Mouse (Mus musculus): ENCODE measurements around the gene Klc4. TPM values are rescaled to one million over a fixed set of nuclear protein-coding genes. Genes with fewer than 3 reads are reported as not detected.

Klc4 gene
- total RNA-seq, 1 experiment from 2014 or later, result 31.0 TPM

DNA sequence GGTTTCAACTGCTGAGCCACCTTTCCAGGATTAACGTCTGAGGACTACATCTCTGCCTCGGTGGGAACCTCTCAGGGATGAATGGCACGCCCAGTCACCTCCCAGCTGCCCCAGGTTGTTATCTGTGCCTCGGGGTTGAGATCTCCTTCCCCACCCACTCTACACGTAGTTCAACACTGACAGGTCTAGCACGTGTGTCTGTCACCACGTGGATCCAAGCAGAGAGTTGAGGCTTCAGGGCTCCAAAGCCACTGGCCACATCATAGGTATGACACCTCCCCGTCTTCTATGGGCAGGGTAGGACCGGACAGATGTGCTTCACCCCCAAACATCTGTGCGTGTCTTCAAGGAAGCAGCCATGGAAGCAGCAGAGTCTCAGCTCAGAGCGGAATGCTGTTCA lies 47.9 kb downstream of the Klc4 start:
- no peak for ATAC-seq (ENCODE audit: extremely low read depth, insufficient number of reproducible peaks, low FRiP score, poor library complexity, severe bottlenecking)

DNA sequence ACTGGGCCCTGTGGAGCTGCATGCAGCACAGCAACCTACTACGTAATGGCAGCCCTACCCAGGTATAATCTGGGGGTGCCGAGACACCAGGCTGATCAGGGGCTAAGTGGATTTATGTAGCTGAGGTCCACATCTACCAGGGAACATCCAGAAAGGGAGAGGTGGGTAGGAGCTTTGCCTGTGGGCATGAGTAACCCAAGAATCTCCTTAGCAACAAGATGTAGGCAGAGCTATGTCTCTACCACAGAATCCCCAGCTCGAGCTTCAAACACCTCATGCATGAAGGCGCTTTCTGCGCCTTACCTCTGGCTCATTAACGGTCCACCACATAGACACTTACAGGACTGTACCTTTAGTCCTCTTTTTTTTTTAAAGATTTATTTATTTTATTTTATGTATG lies 50.5 kb downstream of the Klc4 start:
- no peak for ATAC-seq (ENCODE audit: extremely low read depth, insufficient number of reproducible peaks, low FRiP score, poor library complexity, severe bottlenecking)

DNA sequence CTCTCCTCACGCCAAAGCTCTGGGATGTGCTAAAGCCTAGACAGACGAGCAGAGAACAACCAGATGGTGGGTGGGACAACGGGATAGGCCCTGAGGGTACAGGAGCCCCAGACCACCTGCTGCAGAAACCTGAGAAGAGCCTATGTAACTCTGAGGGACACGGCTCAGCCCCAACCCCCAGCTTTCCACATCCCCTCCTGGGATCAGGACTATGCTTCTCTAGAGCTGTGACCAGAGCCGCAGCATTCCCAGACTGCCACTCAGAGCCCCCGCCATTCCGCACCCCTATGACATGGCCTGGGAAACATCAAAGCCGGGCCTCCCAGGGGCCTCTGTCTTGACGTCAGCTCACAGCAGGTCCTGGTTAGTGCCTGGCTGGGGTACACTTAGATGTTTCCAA lies 51.2 kb downstream of the Klc4 start:
- no peak for ATAC-seq (ENCODE audit: extremely low read depth, insufficient number of reproducible peaks, low FRiP score, poor library complexity, severe bottlenecking)

GRCm38 (mm10) chr17:46593124-46593523 lies 52.7 kb downstream of the Klc4 start:
- no peak for ATAC-seq (ENCODE audit: extremely low read depth, insufficient number of reproducible peaks, low FRiP score, poor library complexity, severe bottlenecking)

GRCm38 (mm10) chr17:46591406-46591805 lies 54.4 kb downstream of the Klc4 start:
- no peak for ATAC-seq (ENCODE audit: extremely low read depth, insufficient number of reproducible peaks, low FRiP score, poor library complexity, severe bottlenecking)

DNA sequence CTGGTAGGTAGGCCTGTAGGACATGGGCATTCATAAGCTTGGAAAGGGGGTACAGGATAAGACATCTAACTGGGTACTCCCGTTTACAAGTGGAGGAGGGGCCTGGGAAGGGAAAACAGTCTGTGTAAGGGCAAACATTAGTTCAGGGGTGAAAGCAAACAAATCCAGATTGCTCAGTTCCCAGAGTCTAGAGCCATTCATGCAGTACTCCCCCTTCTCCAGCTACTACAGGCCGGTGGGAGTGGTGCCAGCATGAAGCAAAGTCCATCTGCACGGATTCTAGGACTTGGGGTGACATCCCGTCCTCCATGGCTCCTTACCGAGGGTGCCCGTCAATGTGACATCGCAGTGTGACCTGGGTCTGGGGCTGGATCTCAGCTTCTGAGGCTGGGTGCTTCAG lies 55.4 kb downstream of the Klc4 start:
- ATAC-seq (ENCODE audit: extremely low read depth, insufficient number of reproducible peaks, low FRiP score, poor library complexity, severe bottlenecking), result no peak

DNA sequence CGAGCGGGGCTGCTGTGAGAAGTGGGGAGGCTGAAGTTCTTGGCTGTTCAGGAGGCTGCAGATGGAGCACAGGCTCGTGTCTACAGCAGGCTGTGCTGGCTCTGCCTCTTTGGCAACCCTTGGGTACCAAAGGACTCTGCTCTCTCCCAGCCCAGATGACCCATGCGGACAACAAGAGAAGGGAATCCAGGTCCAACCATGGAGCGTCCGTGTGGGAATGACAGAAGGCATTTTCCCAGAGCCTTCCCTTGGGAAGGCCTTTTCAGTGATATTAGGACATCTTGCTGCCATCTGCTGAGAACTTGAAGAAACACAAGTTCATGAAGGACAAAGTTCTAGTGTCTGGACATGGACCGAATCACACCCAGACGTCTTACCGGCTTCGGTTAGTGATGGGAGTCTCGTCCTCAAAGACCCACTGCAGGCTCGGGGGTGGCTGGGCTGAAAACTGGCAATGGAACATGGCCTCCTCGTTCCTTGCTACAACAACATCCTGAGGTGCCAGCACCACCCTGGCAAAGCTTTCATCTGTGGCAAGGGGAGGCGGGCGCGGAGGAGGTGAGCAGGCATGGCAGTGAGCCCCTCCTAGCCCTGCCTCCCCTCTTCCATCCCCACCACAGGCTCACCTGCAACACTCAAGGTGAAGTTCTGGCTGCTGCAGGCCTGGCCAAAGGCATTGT lies 56.0 kb downstream of the Klc4 start:
- no peak for ATAC-seq (ENCODE audit: extremely low read depth, insufficient number of reproducible peaks, low FRiP score, poor library complexity, severe bottlenecking)

DNA sequence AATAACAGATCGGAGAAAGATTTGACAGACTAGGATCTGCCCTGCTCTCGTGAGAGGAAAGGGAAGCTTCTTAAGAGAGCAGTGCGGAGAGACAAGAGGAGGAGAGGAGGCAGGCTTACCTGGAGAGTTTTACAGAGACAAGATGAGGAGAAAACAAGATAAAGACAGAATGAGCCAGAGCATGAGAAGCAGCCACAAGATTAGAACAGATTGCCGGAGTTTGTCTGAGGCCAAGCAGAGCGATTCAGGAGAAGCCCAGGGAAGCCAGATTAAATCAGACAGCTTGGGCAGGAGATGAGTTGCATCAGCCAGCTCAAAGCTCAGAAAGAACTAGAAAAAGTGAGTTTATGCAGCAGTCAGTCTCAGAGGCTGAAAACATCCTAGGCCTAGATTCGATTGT lies 56.9 kb downstream of the Klc4 start:
- no peak for ATAC-seq (ENCODE audit: extremely low read depth, insufficient number of reproducible peaks, low FRiP score, poor library complexity, severe bottlenecking)

- no peak for ATAC-seq (ENCODE audit: extremely low read depth, insufficient number of reproducible peaks, low FRiP score, poor library complexity, severe bottlenecking)
Measured at GRCm38 (mm10) chr17:46588173-46588572, 57.6 kb downstream of the Klc4 start.

DNA sequence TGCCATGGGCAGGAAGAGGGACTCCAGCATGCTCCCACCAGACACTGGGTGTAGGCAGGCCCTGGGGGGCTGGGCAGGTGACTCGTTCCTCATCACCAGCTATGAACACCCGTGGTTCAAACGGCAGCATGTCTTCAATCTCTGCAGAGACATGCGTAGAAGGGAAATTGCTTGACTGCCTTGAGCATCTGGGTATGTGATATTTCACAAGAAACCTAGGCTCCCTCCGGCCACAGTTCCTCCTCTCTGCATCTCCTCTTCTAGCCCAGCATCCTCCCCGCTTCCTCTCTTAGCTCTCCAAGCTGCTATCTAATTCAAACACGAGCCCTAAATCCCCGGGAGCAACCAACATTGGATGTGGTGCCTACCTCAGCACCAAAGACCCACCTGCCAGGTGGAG lies 59.5 kb downstream of the Klc4 start:
- no peak for ATAC-seq (ENCODE audit: extremely low read depth, insufficient number of reproducible peaks, low FRiP score, poor library complexity, severe bottlenecking)

Other genes with a start within 250 kb of the Klc4 start
- 2.3 and 4.3 TPM in 2 replicates for gene Crip3, start 217.1 kb downstream of the Klc4 start, total RNA-seq (2017)
- not detected in 2 replicates for gene Slc22a7, start 207.6 kb downstream of the Klc4 start, total RNA-seq (2017)
- 2.2 and 2.3 TPM in 2 replicates for gene Ttbk1, start 158.3 kb downstream of the Klc4 start, total RNA-seq (2017)
- gene Dnph1, start 149.3 kb downstream of the Klc4 start, total RNA-seq (2017), result not detected in 2 replicates
- gene Cul9, start 99.6 kb downstream of the Klc4 start, total RNA-seq (2017), result 5.5 and 7.9 TPM in 2 replicates
- 30.5 and 37.6 TPM in 2 replicates for gene Srf, start 89.8 kb downstream of the Klc4 start, total RNA-seq (2017)
- gene Ptk7, start 16.5 kb downstream of the Klc4 start, total RNA-seq (2017), result not detected in 2 replicates
- 27.3 and 37.8 TPM in 2 replicates for gene Mrpl2, start 207 bp upstream of the Klc4 start, total RNA-seq (2017)
- gene Cul7, start 4.3 kb upstream of the Klc4 start, total RNA-seq (2017), result 5.2 and 7.9 TPM in 2 replicates
- 33.6 and 34.3 TPM in 2 replicates for gene Rrp36, start 28.3 kb upstream of the Klc4 start, total RNA-seq (2017)
- 62.5 and 68.0 TPM in 2 replicates for gene Mea1, start 32.8 kb upstream of the Klc4 start, total RNA-seq (2017)
- gene Klhdc3, start 34.9 kb upstream of the Klc4 start, total RNA-seq (2017), result 26.7 and 26.9 TPM in 2 replicates
- 28.6 and 32.7 TPM in 2 replicates for gene Ppp2r5d, start 59.1 kb upstream of the Klc4 start, total RNA-seq (2017)
- gene Pex6, start 65.4 kb upstream of the Klc4 start, total RNA-seq (2017), result 16.5 and 17.7 TPM in 2 replicates
- gene Gnmt, start 83.1 kb upstream of the Klc4 start, total RNA-seq (2017), result 1.3 and 1.5 TPM in 2 replicates
- gene Cnpy3, start 106.2 kb upstream of the Klc4 start, total RNA-seq (2017), result 104 and 105 TPM in 2 replicates
- 0.35 and 0.74 TPM in 2 replicates for gene Ptcra, start 117.7 kb upstream of the Klc4 start, total RNA-seq (2017)
- 4.8 and 5.6 TPM in 2 replicates for gene 2310039H08Rik, start 126.6 kb upstream of the Klc4 start, total RNA-seq (2017)
- gene Rpl7l1, start 136.7 kb upstream of the Klc4 start, total RNA-seq (2017), result 61.3 and 62.4 TPM in 2 replicates
- 41.3 and 43.6 TPM in 2 replicates for gene Bicral, start 212.5 kb upstream of the Klc4 start, total RNA-seq (2017)
- 14.8 and 20.4 TPM in 2 replicates for gene Tbcc, start 244.7 kb upstream of the Klc4 start, total RNA-seq (2017)

Measured in neutrophil, adult 5-6 weeks (primary cell).